Mouse (Mus musculus) bone marrow, adult 2 months (tissue): Measurements from ENCODE around the gene Ncaph2.

Source experiments
- CTCF ChIP-seq: fragments of 200-500 bp; IDR thresholded peaks from 2 replicates; pipeline ENCODE4 v1.5.1; 2011; ENCODE audit warnings: low read length, control low read depth; ENCODE audit not compliant: control insufficient read depth, insufficient read depth
- POLR2A ChIP-seq: fragments of 200-500 bp; IDR thresholded peaks from 2 replicates; pipeline ENCODE4 v1.6.1; 2011; ENCODE audit warnings: low read depth, mild to moderate bottlenecking, control low read depth, low read length, borderline replicate concordance; ENCODE audit not compliant: control insufficient read depth

DNA sequence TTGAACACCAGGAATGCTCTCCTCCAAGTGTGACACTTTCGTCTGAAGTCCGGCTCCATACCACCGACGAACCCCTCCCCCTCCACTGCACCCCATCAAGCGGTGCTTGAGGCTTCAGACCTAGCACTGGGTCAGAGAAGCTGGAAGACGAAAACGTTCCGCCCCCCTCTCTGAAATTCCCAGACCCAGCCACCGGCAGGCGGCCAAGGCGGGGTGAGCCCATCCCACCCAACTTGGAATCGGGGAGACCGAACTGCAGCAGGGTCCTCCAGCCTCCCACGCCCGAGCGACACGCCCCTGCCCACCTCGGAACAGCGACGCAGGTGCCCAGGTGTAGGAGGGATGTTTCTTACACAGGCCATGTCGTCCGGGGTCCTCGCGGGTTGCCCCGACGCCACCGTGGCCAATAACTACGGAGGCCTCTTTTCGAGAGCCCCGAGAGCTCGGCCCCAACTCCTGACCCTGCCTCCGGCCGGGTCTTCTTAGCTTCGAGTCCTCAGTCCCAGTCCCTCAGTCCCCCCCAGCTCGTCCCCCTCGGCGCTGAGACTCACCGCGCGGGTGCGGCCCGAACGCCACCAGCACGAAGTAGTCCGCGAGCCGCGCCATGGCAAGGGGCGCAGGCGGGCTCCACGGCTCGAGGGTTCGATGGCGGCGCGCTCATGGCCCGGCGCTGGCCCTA lies 40.9 kb upstream of the Ncaph2 start:
- no peak for TF ChIP-seq CTCF
- TF ChIP-seq POLR2A = no peak
